In genomic region chr1:39217584-39217983, GRCm38 (mm10) we compare ENCODE assay signal across 12 mouse cellular contexts. TPM values are rescaled to one million over a fixed set of nuclear protein-coding genes. Genes with fewer than 3 reads are reported as not detected.
DNase-seq lines count a peak whose midpoint lies in the region; ATAC-seq and TF ChIP-seq lines count a peak whose summit lies in the region.
"Had no signal": no experiment of that assay in that cellular context is flagged by ENCODE, and none has a peak within 500 bp of the region (broad histone marks: within the 10 kb centered on the region; RNA-seq: fewer than 3 reads in every experiment).

No protein-coding gene starts in this region.

- no peaks in the 10 kb centered on the region for H3K27me3 ChIP-seq in hindbrain, postnatal 0 days (ENCODE audit: insufficient read depth, low read length)
- H3K27me3 ChIP-seq in hindbrain, embryonic 16.5 days (replicated peaks; ENCODE audit: control insufficient read depth, insufficient read depth, low read length): no peaks in the 10 kb centered on the region
- no peaks in the 10 kb centered on the region for H3K27me3 ChIP-seq in MEL (ENCODE audit: control insufficient read depth in 1 of 2, insufficient read depth in 2 of 2, low read length in 2 of 2)
- H3K27me3 ChIP-seq in splenic B cell, adult 2 months (ENCODE audit: control insufficient read depth, insufficient read depth, low read length, poor library complexity, severe bottlenecking): no peaks in the 10 kb centered on the region
- no peaks in the 10 kb centered on the region for H3K27me3 ChIP-seq in thymus, adult 2 months (ENCODE audit: control insufficient read depth, insufficient read depth, low read length)
- H3K27me3 ChIP-seq: embryonic facial prominence, embryonic 12.5 days had no signal

- TF ChIP-seq RAD21 in MEL (IDR thresholded peaks at IDR 0.05; ENCODE audit: low read depth, low read length): no peak

- no peak for TF ChIP-seq EP300 in MEL (IDR thresholded peaks at IDR 0.05; ENCODE audit: low read depth in 1 of 2, low read length in 2 of 2)

- H3K9me3 ChIP-seq in hindbrain, postnatal 0 days (ENCODE audit: low read length): no peaks in the 10 kb centered on the region
- no peaks in the 10 kb centered on the region for H3K9me3 ChIP-seq in hindbrain, embryonic 16.5 days (ENCODE audit: control insufficient read depth, low read length)
- H3K9me3 ChIP-seq in MEL (replicated peaks; ENCODE audit: insufficient read depth, low read length): no peaks in the 10 kb centered on the region
- H3K9me3 ChIP-seq: embryonic facial prominence, embryonic 12.5 days had no signal

- ATAC-seq in hindbrain, postnatal 0 days: no peak
- ATAC-seq in hindbrain, embryonic 16.5 days: no peak

- H3K36me3 ChIP-seq in hindbrain, postnatal 0 days (ENCODE audit: insufficient read depth, low read length): no peaks in the 10 kb centered on the region
- no peaks in the 10 kb centered on the region for H3K36me3 ChIP-seq in hindbrain, embryonic 16.5 days (ENCODE audit: control insufficient read depth, insufficient read depth, low read length)
- no peaks in the 10 kb centered on the region for H3K36me3 ChIP-seq in MEL (ENCODE audit: control insufficient read depth in 1 of 2, insufficient read depth in 2 of 2, low read length in 2 of 2)
- no peaks in the 10 kb centered on the region for H3K36me3 ChIP-seq in splenic B cell, adult 2 months (ENCODE audit: control insufficient read depth, insufficient read depth, low read length, poor library complexity, severe bottlenecking)
- H3K36me3 ChIP-seq in thymus, adult 2 months (ENCODE audit: control insufficient read depth, insufficient read depth, low read length): no peaks in the 10 kb centered on the region
- H3K36me3 ChIP-seq: embryonic facial prominence, embryonic 12.5 days had no signal

- TF ChIP-seq POLR2A in MEL (IDR thresholded peaks at IDR 0.05; ENCODE audit: control insufficient read depth in 1 of 2, insufficient read depth in 1 of 2, low read depth in 1 of 2, low read length in 2 of 2, poor library complexity in 1 of 2): no peak
- TF ChIP-seq POLR2A in thymus, adult 2 months (IDR thresholded peaks at IDR 0.05; ENCODE audit: control insufficient read depth, extremely low read depth, insufficient read depth, low read length, poor library complexity): no peak

- no peaks in the 10 kb centered on the region for H3K4me1 ChIP-seq in hindbrain, postnatal 0 days (ENCODE audit: insufficient read depth, low read length)
- no peaks in the 10 kb centered on the region for H3K4me1 ChIP-seq in hindbrain, embryonic 16.5 days (ENCODE audit: control insufficient read depth, insufficient read depth, low read depth, low read length)
- no peaks in the 10 kb centered on the region for H3K4me1 ChIP-seq in MEL (ENCODE audit: control insufficient read depth in 1 of 2, insufficient read depth in 2 of 2, low read length in 2 of 2)
- H3K4me1 ChIP-seq in thymus, adult 2 months (replicated peaks; ENCODE audit: control insufficient read depth, insufficient read depth, low read length): peaks cover 6% of the 10 kb centered on the region
- H3K4me1 ChIP-seq: embryonic facial prominence, embryonic 12.5 days had no signal

- no peak overlapping the region for H3K4me3 ChIP-seq in hindbrain, postnatal 0 days (ENCODE audit: low read length)
- no peak overlapping the region for H3K4me3 ChIP-seq in hindbrain, embryonic 16.5 days (ENCODE audit: low read length)
- H3K4me3 ChIP-seq in MEL (ENCODE audit: control insufficient read depth in 1 of 2, insufficient read depth in 1 of 2, low read depth in 2 of 2, low read length in 2 of 2): no peak overlapping the region
- H3K4me3 ChIP-seq in thymus, adult 2 months (ENCODE audit: control insufficient read depth, insufficient read depth, low read length): no peak overlapping the region
- H3K4me3 ChIP-seq: embryonic facial prominence, embryonic 12.5 days had no signal

- no peaks in the 10 kb centered on the region for H3K79me2 ChIP-seq in MEL (ENCODE audit: control insufficient read depth, insufficient read depth, low read length, poor library complexity)

- H3K4me2 ChIP-seq in hindbrain, postnatal 0 days (ENCODE audit: low read depth, low read length): no peak overlapping the region
- H3K4me2 ChIP-seq in hindbrain, embryonic 16.5 days (ENCODE audit: low read length): no peak overlapping the region
- H3K4me2 ChIP-seq: embryonic facial prominence, embryonic 12.5 days; heart, embryonic 11.5 days had no signal

- no peak for DNase-seq in hindbrain, postnatal 0 days (ENCODE audit: low spot score)
- DNase-seq in retina, postnatal 1 day: peak; percentile 20
- DNase-seq in retina, embryonic 14.5 days (ENCODE audit: low spot score): no peak
- DNase-seq in MEL (ENCODE audit: low read depth, low spot score): no peak
- DNase-seq in splenic B cell, adult 2 months (ENCODE audit: low read depth, low spot score): peak; percentile 8
- no peak for DNase-seq in thymus, adult 2 months
- DNase-seq: kidney, adult 8-10 months; lung, postnatal 10 days; thymus, adult 18-20 months had no signal

- no peak overlapping the region for H3K9ac ChIP-seq in hindbrain, postnatal 0 days (replicated peaks; ENCODE audit: low read length)
- H3K9ac ChIP-seq in hindbrain, embryonic 16.5 days (ENCODE audit: low read depth, low read length): no peak overlapping the region
- no peak overlapping the region for H3K9ac ChIP-seq in MEL (ENCODE audit: control insufficient read depth, low read depth, low read length, poor library complexity, severe bottlenecking)
- H3K9ac ChIP-seq: embryonic facial prominence, embryonic 12.5 days had no signal

- H3K27ac ChIP-seq in hindbrain, postnatal 0 days: no peak overlapping the region
- no peak overlapping the region for H3K27ac ChIP-seq in hindbrain, embryonic 16.5 days (ENCODE audit: low read depth, low read length)
- H3K27ac ChIP-seq in MEL (ENCODE audit: control insufficient read depth, low read depth, low read length): no peak overlapping the region
- H3K27ac ChIP-seq in thymus, adult 2 months (ENCODE audit: control insufficient read depth, insufficient read depth, low read length): no peak overlapping the region
- H3K27ac ChIP-seq: embryonic facial prominence, embryonic 12.5 days had no signal

- 83% methylated on average over 3 of the region's 3 CpGs for WGBS in hindbrain, postnatal 0 days
- 86% methylated on average over 3 of the region's 3 CpGs for WGBS in hindbrain, embryonic 16.5 days
- 93% methylated on average over 3 of the region's 3 CpGs for WGBS in thymus, adult 2 months

- TF ChIP-seq CTCF in hindbrain, postnatal 0 days (IDR thresholded peaks at IDR 0.05; ENCODE audit: low read depth): peak; percentile 58
- TF ChIP-seq CTCF in MEL (IDR thresholded peaks at IDR 0.05 in 2 of 3, conservative IDR thresholded peaks at IDR 0.05 in 1 of 3; ENCODE audit: control insufficient read depth in 1 of 3, insufficient read depth in 1 of 3, low read depth in 2 of 3, low read length in 3 of 3, poor library complexity in 1 of 3, severe bottlenecking in 1 of 3): peak; percentile 24 to 67 (median 28); a peak in 5 of 6 replicates
- TF ChIP-seq CTCF in thymus, adult 2 months (IDR thresholded peaks at IDR 0.05; ENCODE audit: borderline replicate concordance, control insufficient read depth, extremely low read depth, insufficient read depth, low read length, poor library complexity): no peak

TF ChIP-seq in MEL, 35 proteins besides CTCF, POLR2A, EP300 and RAD21:
- TF ChIP-seq MYB (IDR thresholded peaks at IDR 0.05; ENCODE audit: low read depth, low read length) (no peak), UBTF (IDR thresholded peaks at IDR 0.05; ENCODE audit: borderline replicate concordance, insufficient read depth, low read depth, low read length) (no peak), POLR2AphosphoS5 (IDR thresholded peaks at IDR 0.05; ENCODE audit: borderline replicate concordance, low read depth, low read length) (no peak), SMC3 (IDR thresholded peaks at IDR 0.05; ENCODE audit: low read depth, low read length) (peak; percentile 28), ZKSCAN1 (IDR thresholded peaks at IDR 0.05; ENCODE audit: low read depth, low read length) (no peak)

RNA-seq across cellular contexts. Expression of gene Npas2, which starts 24.1 kb away (rescaled TPM):
- 2.3 and 2.8 TPM in 2 replicates for total RNA-seq in hindbrain, postnatal 0 days (2014; rRNA removed)
- 0.80 and 1.6 TPM in 2 replicates for polyA plus RNA-seq in hindbrain, postnatal 0 days (2015; fragmentation: Nextera tagmentation; extraction: Ambion mirVana)
- polyA plus RNA-seq in hindbrain, embryonic 16.5 days (2015; fragmentation: Nextera tagmentation; extraction: Ambion mirVana): 1.2 and 1.3 TPM in 2 replicates
- total RNA-seq in MEL (2012; rRNA removed): not detected in 2 replicates
- polyA plus RNA-seq in MEL (2012; ENCODE audit: insufficient read depth in 1 of 2, insufficient read length in 2 of 2, low read depth in 1 of 2, low replicate concordance in 2 of 2, missing spikeins in 1 of 2): not detected
- polyA plus RNA-seq in thymus, adult 2 months (2012; rRNA removed): 6.9 and 7.7 TPM in 2 replicates

Comparison
In these comparisons a context has a peak if more than half of its experiments do, and no peak if none do; other contexts are left out.
1. DNase-seq: peak in retina, postnatal 1 day (single experiment) and splenic B cell, adult 2 months (single experiment); none in hindbrain, postnatal 0 days (single experiment), retina, embryonic 14.5 days (single experiment), MEL (single experiment) and thymus, adult 2 months (single experiment).